Mouse (Mus musculus): ENCODE data around the gene Pgm5. TPM values are rescaled to one million over a fixed set of nuclear protein-coding genes. Genes with fewer than 3 reads are reported as not detected.

Gene Pgm5
- 0.19 and 0.35 TPM in 2 replicates for polyA plus RNA-seq (2015; fragmentation: Nextera tagmentation; extraction: Ambion mirVana)

GRCm38 (mm10) chr19:24861612-24862451, at the start of gene Pgm5:
Gene Pgm5, minus strand, starts transcription at chr19:24861855.
- Histone ChIP-seq H3K4me1 (peaks cover 10% of the 10 kb centered on the region), H3K4me3 (peak within 1 kb of the TSS; percentile 39), H3K36me3 (ENCODE audit: poor library complexity, severe bottlenecking) (no peaks in the 10 kb centered on the region), H3K9me3 (replicated peaks) (no peaks in the 10 kb centered on the region), H3K9ac (peak within 1 kb of the TSS; percentile 53; the same call in 1 of the 2 replicates), H3K27me3 (peaks cover 29% of the 10 kb centered on the region), H3K27ac (no peak within 1 kb of the TSS), H3K4me2 (peak within 1 kb of the TSS; percentile 69)
- WGBS: 1% methylated on average over 37 of the region's 39 CpGs
- ATAC-seq: peak; percentile 30; the same call in 1 of the 2 replicates

GRCm38 (mm10) chr19:24908385-24909155, 46.9 kb upstream of the Pgm5 start:
- no peak overlapping the region for H3K4me2 ChIP-seq
- WGBS: 89% methylated on average over 3 of the region's 3 CpGs
- no peak overlapping the region for H3K9ac ChIP-seq

DNA sequence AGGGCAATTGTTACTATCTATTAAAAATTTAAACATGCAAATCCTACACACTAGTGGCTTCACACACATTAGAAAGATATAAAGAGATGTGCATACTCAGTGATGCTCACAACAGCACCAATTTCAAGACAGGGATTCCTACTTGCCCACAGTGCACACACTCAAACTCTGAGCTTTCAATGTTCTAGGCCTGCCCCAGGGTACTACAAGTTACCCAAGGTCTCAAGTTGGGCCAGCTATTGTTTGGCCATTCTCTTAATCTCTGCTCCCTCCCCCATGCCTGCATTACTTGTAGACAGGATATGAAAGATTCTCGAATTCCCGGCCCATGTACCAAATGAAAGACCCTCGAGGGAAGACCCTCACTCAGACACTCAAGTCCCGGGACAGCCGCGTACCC, 46.0 kb upstream of the Pgm5 start:
- Histone ChIP-seq H3K27ac (no peak overlapping the region), H3K9ac (no peak overlapping the region), H3K4me2 (no peak overlapping the region), H3K9me3 (replicated peaks) (no peaks in the 10 kb centered on the region), H3K36me3 (ENCODE audit: poor library complexity, severe bottlenecking) (no peaks in the 10 kb centered on the region), H3K27me3 (peaks cover 17% of the 10 kb centered on the region), H3K4me3 (no peak overlapping the region), H3K4me1 (no peaks in the 10 kb centered on the region)
- 93% methylated on average over 6 of the region's 6 CpGs for WGBS
- no peak for ATAC-seq

More at GRCm38 (mm10) chr19:24908385-24909155, 46.9 kb upstream of the Pgm5 start:
- Histone ChIP-seq H3K27me3 (peaks cover 9% of the 10 kb centered on the region), H3K36me3 (ENCODE audit: poor library complexity, severe bottlenecking) (no peaks in the 10 kb centered on the region), H3K27ac (no peak overlapping the region), H3K9me3 (replicated peaks) (no peaks in the 10 kb centered on the region), H3K4me1 (no peaks in the 10 kb centered on the region), H3K4me3 (no peak overlapping the region)
- ATAC-seq: no peak

GRCm38 (mm10) chr19:24902821-24903220, 41.2 kb upstream of the Pgm5 start:
- Histone ChIP-seq H3K9ac (no peak overlapping the region), H3K27me3 (peaks cover 63% of the 10 kb centered on the region), H3K27ac (no peak overlapping the region), H3K36me3 (ENCODE audit: poor library complexity, severe bottlenecking) (no peaks in the 10 kb centered on the region), H3K4me1 (peaks cover 16% of the 10 kb centered on the region), H3K4me2 (no peak overlapping the region), H3K9me3 (replicated peaks) (no peaks in the 10 kb centered on the region), H3K4me3 (no peak overlapping the region)
- 45% methylated on average over 2 of the region's 2 CpGs for WGBS
- no peak for ATAC-seq

GRCm38 (mm10) chr19:24902256-24902655, 40.6 kb upstream of the Pgm5 start:
- no peak overlapping the region for H3K27ac ChIP-seq
- H3K36me3 ChIP-seq (ENCODE audit: poor library complexity, severe bottlenecking): no peaks in the 10 kb centered on the region
- no peak overlapping the region for H3K4me3 ChIP-seq
- no peak overlapping the region for H3K4me2 ChIP-seq
- H3K9ac ChIP-seq: no peak overlapping the region
- WGBS: 0% methylated on average over 2 of the region's 2 CpGs
- peaks cover 69% of the 10 kb centered on the region for H3K27me3 ChIP-seq
- H3K9me3 ChIP-seq (replicated peaks): no peaks in the 10 kb centered on the region
- no peak for ATAC-seq
- H3K4me1 ChIP-seq: peaks cover 20% of the 10 kb centered on the region

- Histone ChIP-seq H3K27ac (no peak overlapping the region), H3K27me3 (peaks cover 74% of the 10 kb centered on the region), H3K4me3 (no peak overlapping the region), H3K4me2 (no peak overlapping the region), H3K36me3 (ENCODE audit: poor library complexity, severe bottlenecking) (no peaks in the 10 kb centered on the region), H3K9ac (no peak overlapping the region), H3K4me1 (peaks cover 23% of the 10 kb centered on the region), H3K9me3 (replicated peaks) (no peaks in the 10 kb centered on the region)
- WGBS: 6% methylated on average over 3 of the region's 3 CpGs
- no peak for ATAC-seq
Measured at GRCm38 (mm10) chr19:24901666-24902065, 40.0 kb upstream of the Pgm5 start.

- Histone ChIP-seq H3K4me2 (peak within 1 kb of the TSS; percentile 78), H3K36me3 (ENCODE audit: poor library complexity, severe bottlenecking) (no peaks in the 10 kb centered on the region), H3K27ac (no peak within 1 kb of the TSS), H3K9me3 (replicated peaks) (no peaks in the 10 kb centered on the region), H3K4me1 (peaks cover 23% of the 10 kb centered on the region), H3K27me3 (peaks cover 82% of the 10 kb centered on the region), H3K4me3 (peak within 1 kb of the TSS; percentile 44), H3K9ac (peak within 1 kb of the TSS; percentile 10)
- 1% methylated on average over 27 of the region's 27 CpGs for WGBS
- ATAC-seq: peak; percentile 32
Measured at GRCm38 (mm10) chr19:24900581-24901220, 39.0 kb upstream of the Pgm5 start, which contains the start of gene Foxd4. Gene Foxd4, minus strand, starts transcription at chr19:24901197.

DNA sequence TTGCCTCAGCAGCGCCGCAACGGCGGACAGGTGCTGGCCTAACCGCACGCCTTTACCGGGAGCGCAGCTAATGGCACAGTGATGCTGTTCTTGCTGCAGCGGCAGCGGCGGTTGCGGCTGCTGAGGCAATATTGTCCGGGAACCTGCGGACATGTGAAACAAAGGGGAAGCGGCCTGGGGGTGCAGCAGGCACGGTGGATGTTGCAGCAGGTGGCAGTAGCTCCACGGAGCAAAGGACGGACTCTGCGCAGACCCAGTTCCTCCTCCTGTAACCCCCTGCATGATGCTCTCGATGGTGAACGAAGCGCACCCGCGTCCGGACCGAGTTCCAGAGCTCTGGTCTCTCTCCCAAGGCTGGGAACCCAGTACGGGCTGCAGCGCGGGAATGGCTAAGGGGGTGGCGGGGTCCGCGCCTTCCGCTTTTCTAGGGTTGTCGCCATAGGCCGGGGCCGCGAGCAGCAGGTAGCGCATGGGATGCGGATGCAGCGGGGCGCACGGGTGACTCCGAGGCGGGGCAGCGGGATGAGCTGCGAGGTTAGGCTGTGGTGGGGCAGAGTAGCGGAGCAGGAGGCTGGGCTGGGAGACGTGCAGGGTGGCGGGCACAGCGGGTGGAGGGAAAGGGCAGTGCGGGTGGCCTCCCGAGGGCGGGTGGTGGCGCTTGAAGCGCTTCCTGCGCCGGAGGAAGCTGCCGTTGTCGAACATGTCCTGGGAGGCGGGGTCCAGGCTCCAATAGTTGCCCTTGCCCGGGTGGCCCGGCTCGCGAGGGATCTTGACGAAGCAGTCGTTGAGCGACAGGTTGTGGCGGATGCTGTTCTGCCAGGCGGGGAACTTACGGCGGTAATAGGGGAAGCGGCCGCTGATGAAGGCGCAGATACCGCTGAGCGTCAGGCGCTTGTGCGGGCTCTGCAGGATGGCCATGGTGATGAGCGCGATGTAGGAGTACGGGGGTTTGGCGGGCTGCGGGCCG, 38.2 kb upstream of the Pgm5 start:
- Histone ChIP-seq H3K9ac (peak overlapping the region; percentile 10), H3K27ac (no peak overlapping the region)
- WGBS: under 1% methylated on average over 82 of the region's 84 CpGs

GRCm38 (mm10) chr19:24898737-24899577, 37.3 kb upstream of the Pgm5 start:
- Histone ChIP-seq H3K36me3 (ENCODE audit: poor library complexity, severe bottlenecking) (no peaks in the 10 kb centered on the region), H3K4me3 (peak overlapping the region; percentile 44), H3K9ac (peak overlapping the region; percentile 10; the same call in 1 of the 2 replicates), H3K27me3 (peaks cover 85% of the 10 kb centered on the region), H3K27ac (no peak overlapping the region), H3K9me3 (replicated peaks) (no peaks in the 10 kb centered on the region), H3K4me1 (peaks cover 23% of the 10 kb centered on the region), H3K4me2 (peak overlapping the region; percentile 78)
- WGBS: 2% methylated on average over 34 of the region's 34 CpGs
- ATAC-seq: no peak

More for the DNA sequence above, 38.2 kb upstream of the Pgm5 start:
- peaks cover 91% of the 10 kb centered on the region for H3K27me3 ChIP-seq
- peaks cover 23% of the 10 kb centered on the region for H3K4me1 ChIP-seq
- peak; percentile 65 for ATAC-seq
- H3K4me2 ChIP-seq: peak overlapping the region; percentile 78
- H3K36me3 ChIP-seq (ENCODE audit: poor library complexity, severe bottlenecking): no peaks in the 10 kb centered on the region
- no peaks in the 10 kb centered on the region for H3K9me3 ChIP-seq (replicated peaks)
- peak overlapping the region; percentile 44 for H3K4me3 ChIP-seq

GRCm38 (mm10) chr19:24897896-24898736, 36.5 kb upstream of the Pgm5 start:
- WGBS: 1% methylated on average over 20 of the region's 20 CpGs
- no peak overlapping the region for H3K4me2 ChIP-seq

More at GRCm38 (mm10) chr19:24897896-24898736, 36.5 kb upstream of the Pgm5 start:
- H3K9me3 ChIP-seq (replicated peaks): no peaks in the 10 kb centered on the region
- H3K36me3 ChIP-seq (ENCODE audit: poor library complexity, severe bottlenecking): no peaks in the 10 kb centered on the region
- H3K9ac ChIP-seq: no peak overlapping the region
- H3K27ac ChIP-seq: no peak overlapping the region
- no peak for ATAC-seq
- H3K4me3 ChIP-seq: 0 out of 2 replicates have a peak overlapping the region, but pooled peaks have one; percentile 25
- H3K4me1 ChIP-seq: peaks cover 23% of the 10 kb centered on the region
- H3K27me3 ChIP-seq: peaks cover 78% of the 10 kb centered on the region

Measured in forebrain, embryonic 13.5 days (tissue).